Mouse (Mus musculus): ENCODE data around the gene Fam184a.
A peak's percentile ranks its signal among the peaks of the same experiment; 100 is the strongest.

Gene Fam184a

DNA sequence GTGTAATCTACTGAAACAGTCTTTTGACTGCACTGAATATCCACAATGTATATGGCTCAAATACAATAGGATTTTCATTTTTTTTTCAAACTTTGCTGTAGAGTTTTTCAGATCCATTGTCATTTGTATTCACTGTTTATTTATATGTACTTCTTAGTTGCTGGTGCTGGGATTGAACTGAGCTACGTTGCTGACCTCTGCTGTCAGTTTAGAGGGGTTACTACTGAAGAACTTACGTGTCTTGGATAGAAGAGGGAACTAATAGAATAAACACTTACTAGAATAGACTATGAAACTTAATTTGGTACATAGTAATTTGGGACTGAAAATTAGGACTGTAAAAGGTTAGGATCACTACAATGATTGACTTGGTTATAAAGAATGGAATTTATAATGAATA, 145.6 kb downstream of the Fam184a start:
- no peak for DNase-seq (ENCODE audit: inconsistent age in 2 of 2, low spot score in 1 of 2)

DNA sequence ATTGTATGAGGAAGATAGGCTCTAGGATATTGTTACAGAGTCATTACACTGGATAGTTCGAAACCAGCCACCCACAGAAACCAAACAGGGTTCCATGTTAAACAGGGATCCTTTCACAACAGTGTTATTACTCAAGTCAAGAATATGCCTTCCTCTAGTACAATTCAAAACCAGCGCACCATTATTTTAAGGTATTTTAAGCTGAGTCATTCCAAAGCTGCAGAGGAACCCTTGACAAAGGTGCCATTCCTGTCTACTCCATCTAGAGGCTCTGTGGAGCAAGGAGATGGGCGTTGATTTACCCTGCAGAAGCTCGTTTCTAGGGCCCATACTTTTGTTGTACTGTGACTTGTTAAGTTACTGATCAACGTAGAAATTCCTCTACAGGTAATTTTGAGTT, 152.1 kb downstream of the Fam184a start:
- peak in 1 of 2 experiments; percentile 38 for DNase-seq (ENCODE audit: inconsistent age in 2 of 2, low spot score in 1 of 2)

GRCm38 (mm10) chr10:53597121-53597881, 153.6 kb downstream of the Fam184a start:
- DNase-seq (ENCODE audit: inconsistent age in 2 of 2, low spot score in 1 of 2): peak; percentile 64 to 80

- DNase-seq (ENCODE audit: inconsistent age in 2 of 2, low spot score in 1 of 2): peak; percentile 99
These were observed 154.2 kb downstream of the Fam184a start, which contains the start of gene Asf1a for GRCm38 (mm10) chr10:53596677-53597120. Asf1a (plus strand) TSS chr10:53596757.

GRCm38 (mm10) chr10:53595744-53596676, 154.9 kb downstream of the Fam184a start:
- DNase-seq (ENCODE audit: inconsistent age in 2 of 2, low spot score in 1 of 2): peak; percentile 12 to 95

DNA sequence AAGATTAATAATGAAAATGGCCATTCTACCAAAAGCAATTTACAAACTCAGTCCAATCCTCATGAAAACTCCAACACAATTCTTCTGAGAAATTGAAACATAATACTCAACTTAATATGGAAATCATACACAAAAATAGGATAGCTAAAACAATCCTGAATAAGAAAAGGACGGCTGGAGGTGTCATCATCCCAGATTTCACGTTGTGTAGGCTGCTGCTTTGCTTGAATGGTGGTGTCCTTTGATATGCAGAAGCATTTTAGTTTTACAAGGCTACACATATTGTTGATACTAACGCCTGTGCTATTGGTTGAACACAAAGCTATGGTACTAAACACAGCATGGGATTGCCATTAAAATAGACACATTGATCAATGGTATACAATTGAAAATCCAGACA, 165.1 kb downstream of the Fam184a start:
- DNase-seq (ENCODE audit: inconsistent age in 2 of 2, low spot score in 1 of 2): no peak
